Mouse (Mus musculus) C2C12 (cell line): ENCODE data around the gene Mycl.

Experiments used
- CTCF ChIP-seq: IDR thresholded peaks from one replicate; pipeline ENCODE4 v1.5.1; 2011; ENCODE audit not compliant: control insufficient read depth, insufficient read depth, insufficient read length
- MAX ChIP-seq: IDR thresholded peaks from one replicate; pipeline ENCODE4 v1.6.1; 2011; ENCODE audit warnings: mild to moderate bottlenecking, control low read depth

DNA sequence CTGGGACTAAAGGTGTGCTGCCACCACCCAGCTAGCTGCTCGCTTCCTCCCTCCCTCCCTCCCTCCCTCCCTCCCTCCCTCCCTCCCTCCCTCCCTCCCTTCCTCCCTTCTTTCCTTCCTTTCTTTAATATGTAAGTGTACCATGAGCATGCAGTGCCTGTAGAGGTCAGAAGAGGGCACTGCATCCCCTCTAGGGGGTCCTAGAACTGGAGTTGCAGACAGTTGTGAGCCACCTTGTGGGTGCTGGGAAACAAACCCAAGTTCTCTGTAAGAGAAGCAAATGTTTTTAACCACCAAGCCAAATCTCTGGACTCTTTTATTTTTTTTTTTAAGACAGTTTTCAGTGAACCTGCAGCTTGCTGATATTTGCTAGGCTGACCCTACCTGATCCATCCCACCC is 27.4 kb downstream of the Mycl start:
- TF ChIP-seq MAX = no peak
- TF ChIP-seq CTCF = no peak
